Mouse (Mus musculus): Measurements from ENCODE around the gene Rapgef2. TPM values are rescaled to one million over a fixed set of nuclear protein-coding genes. Genes with fewer than 3 reads are reported as not detected.
"Not testable (repeated sequence)": the region's sequence is repeated elsewhere in the genome, so short reads cannot be mapped to it uniquely, and the experiment has no call there.

The Rapgef2 gene
- polyA plus RNA-seq, 1 experiment from 2014 or later = 9.0 TPM

DNA sequence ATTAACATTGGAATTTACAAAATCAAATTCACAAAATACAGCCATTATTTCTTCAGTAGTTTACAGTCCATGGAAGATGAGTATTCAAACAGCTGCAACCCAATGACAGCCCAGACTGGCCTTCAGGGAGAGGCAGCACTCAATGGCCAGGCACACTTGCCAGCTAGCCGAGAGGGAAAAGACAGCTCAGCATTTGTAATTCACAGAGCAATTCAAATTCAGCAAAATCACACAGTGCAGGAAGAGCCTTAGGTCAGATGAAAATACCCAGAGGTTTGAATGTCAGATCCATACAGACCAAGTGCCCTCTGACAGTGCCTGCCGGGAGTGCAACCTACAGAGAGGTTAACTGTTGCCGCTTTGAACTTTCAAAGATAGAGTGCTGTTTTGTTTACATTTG lies 107.6 kb downstream of the Rapgef2 start:
- Histone ChIP-seq H3K9ac (ENCODE audit: low read depth, low read length) (no peak overlapping the region), H3K27ac (ENCODE audit: low read depth, low read length) (no peak overlapping the region), H3K27me3 (ENCODE audit: control insufficient read depth, insufficient read depth, low read length) (no peaks in the 10 kb centered on the region), H3K4me3 (ENCODE audit: low read length) (no peak overlapping the region), H3K4me2 (replicated peaks; ENCODE audit: low read depth, low read length) (no peak overlapping the region), H3K4me1 (ENCODE audit: control insufficient read depth, insufficient read depth, low read length) (peaks cover 32% of the 10 kb centered on the region), H3K36me3 (ENCODE audit: control insufficient read depth, insufficient read depth, low read length) (no peaks in the 10 kb centered on the region), H3K9me3 (ENCODE audit: control insufficient read depth, low read length) (no peaks in the 10 kb centered on the region)
- 62% methylated on average over 3 of the region's 3 CpGs for WGBS
- no peak for ATAC-seq (ENCODE audit: low FRiP score, low TSS enrichment)

GRCm38 (mm10) chr3:79178070-79178469 lies 108.2 kb downstream of the Rapgef2 start:
- Histone ChIP-seq H3K4me3 (ENCODE audit: low read length) (no peak overlapping the region), H3K9ac (ENCODE audit: low read depth, low read length) (no peak overlapping the region), H3K4me1 (ENCODE audit: control insufficient read depth, insufficient read depth, low read length) (peaks cover 32% of the 10 kb centered on the region), H3K27me3 (ENCODE audit: control insufficient read depth, insufficient read depth, low read length) (no peaks in the 10 kb centered on the region), H3K27ac (ENCODE audit: low read depth, low read length) (no peak overlapping the region; the same call in 1 of the 2 replicates), H3K9me3 (ENCODE audit: control insufficient read depth, low read length) (no peaks in the 10 kb centered on the region), H3K4me2 (replicated peaks; ENCODE audit: low read depth, low read length) (no peak overlapping the region), H3K36me3 (ENCODE audit: control insufficient read depth, insufficient read depth, low read length) (no peaks in the 10 kb centered on the region)
- 72% methylated on average over 6 of the region's 6 CpGs for WGBS
- ATAC-seq (ENCODE audit: low FRiP score, low TSS enrichment) = no peak

DNA sequence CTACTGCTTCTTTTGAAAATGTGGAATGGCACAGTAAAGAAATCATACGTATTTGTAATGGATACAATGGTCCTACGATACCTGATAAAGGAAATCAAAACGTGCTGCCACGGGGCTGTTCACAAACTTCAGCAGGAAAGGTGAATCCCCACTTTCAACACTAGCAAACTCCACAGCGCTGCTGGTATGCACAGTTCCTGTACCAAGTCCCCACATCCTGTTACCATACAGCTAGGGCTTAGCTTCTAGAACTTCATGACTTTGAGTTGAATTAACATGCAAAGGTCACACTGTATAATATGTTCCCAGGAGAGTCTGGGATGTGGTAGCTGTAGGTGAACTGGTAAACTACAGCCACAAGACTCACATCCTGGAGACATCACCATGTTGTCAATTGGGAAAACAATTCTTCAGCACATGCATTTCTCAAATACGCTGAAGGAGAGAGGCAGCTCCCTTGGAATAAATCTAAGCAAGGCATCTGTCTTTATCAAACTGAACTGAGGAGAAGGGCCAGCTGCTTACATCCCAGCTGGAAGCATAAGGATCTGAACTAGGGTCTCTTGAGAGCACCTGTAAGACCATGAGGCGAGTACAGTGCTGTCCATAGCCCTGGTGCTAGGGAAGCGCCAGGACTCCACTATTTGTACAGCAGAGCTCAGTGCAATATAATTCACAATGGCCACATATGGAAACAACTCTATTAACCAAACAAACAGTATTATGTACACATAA lies 109.0 kb downstream of the Rapgef2 start:
- Histone ChIP-seq H3K9ac (ENCODE audit: low read depth, low read length) (no peak overlapping the region), H3K36me3 (ENCODE audit: control insufficient read depth, insufficient read depth, low read length) (no peaks in the 10 kb centered on the region), H3K4me3 (ENCODE audit: low read length) (no peak overlapping the region), H3K9me3 (ENCODE audit: control insufficient read depth, low read length) (no peaks in the 10 kb centered on the region), H3K4me2 (replicated peaks; ENCODE audit: low read depth, low read length) (no peak overlapping the region), H3K27ac (ENCODE audit: low read depth, low read length) (no peak overlapping the region; the same call in 1 of the 2 replicates), H3K27me3 (ENCODE audit: control insufficient read depth, insufficient read depth, low read length) (no peaks in the 10 kb centered on the region), H3K4me1 (ENCODE audit: control insufficient read depth, insufficient read depth, low read length) (peaks cover 32% of the 10 kb centered on the region)
- no peak for ATAC-seq (ENCODE audit: low FRiP score, low TSS enrichment)
- 86% methylated on average over 8 of the region's 8 CpGs for WGBS

DNA sequence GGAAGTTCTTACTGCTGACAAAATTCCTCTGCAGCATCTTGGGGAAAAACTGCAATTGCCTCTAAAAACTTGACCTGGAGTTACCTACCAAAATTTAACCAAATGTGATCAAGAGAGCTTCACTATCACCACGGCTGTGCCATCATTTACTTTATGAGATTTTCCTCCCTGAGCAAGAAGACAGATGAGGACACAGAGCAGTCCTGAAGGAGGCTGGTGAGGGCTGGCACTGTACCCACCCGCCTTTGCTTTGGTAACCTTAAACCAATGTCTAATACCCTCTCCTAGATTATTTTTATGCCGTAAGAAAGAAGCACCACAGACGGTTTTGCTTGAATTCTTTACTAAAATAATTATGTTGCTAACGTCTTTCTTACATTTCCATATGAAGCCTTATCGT lies 112.1 kb downstream of the Rapgef2 start:
- no peak overlapping the region for H3K9ac ChIP-seq (ENCODE audit: low read depth, low read length)
- no peak for ATAC-seq (ENCODE audit: low FRiP score, low TSS enrichment)

DNA sequence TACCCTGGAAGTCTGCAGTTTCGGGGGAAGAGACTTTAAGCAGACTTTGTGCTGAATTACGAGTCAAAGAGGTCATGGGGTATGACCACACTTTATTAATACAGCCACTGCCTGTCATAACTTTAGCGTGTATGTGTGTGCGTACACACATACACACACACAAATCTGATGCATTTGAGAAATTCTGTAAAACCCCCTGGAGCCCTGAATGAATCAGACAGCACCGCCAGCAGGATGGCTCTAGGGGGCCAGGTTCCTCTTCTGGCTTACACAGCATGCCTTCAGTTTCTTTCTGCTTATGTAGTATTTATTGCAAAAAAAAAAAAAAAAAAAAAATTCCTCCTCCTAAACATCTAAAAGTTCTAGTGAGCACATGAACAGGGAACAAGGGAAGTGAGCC lies 113.0 kb downstream of the Rapgef2 start:
- no peaks in the 10 kb centered on the region for H3K9me3 ChIP-seq (ENCODE audit: control insufficient read depth, low read length)
- no peak overlapping the region for H3K27ac ChIP-seq (ENCODE audit: low read depth, low read length)
- H3K27me3 ChIP-seq (ENCODE audit: control insufficient read depth, insufficient read depth, low read length) = no peaks in the 10 kb centered on the region
- peaks cover 12% of the 10 kb centered on the region; the same call in 1 of the 2 replicates for H3K4me1 ChIP-seq (ENCODE audit: control insufficient read depth, insufficient read depth, low read length)
- 81% methylated on average over 5 of the region's 5 CpGs for WGBS
- H3K9ac ChIP-seq (ENCODE audit: low read depth, low read length) = no peak overlapping the region
- H3K4me2 ChIP-seq (replicated peaks; ENCODE audit: low read depth, low read length) = no peak overlapping the region
- H3K36me3 ChIP-seq (ENCODE audit: control insufficient read depth, insufficient read depth, low read length) = no peaks in the 10 kb centered on the region
- no peak for ATAC-seq (ENCODE audit: low FRiP score, low TSS enrichment)
- H3K4me3 ChIP-seq (ENCODE audit: low read length) = no peak overlapping the region

More for the DNA sequence above, 112.1 kb downstream of the Rapgef2 start:
- Histone ChIP-seq H3K9me3 (ENCODE audit: control insufficient read depth, low read length) (no peaks in the 10 kb centered on the region), H3K4me3 (ENCODE audit: low read length) (no peak overlapping the region), H3K27me3 (ENCODE audit: control insufficient read depth, insufficient read depth, low read length) (no peaks in the 10 kb centered on the region), H3K27ac (ENCODE audit: low read depth, low read length) (no peak overlapping the region), H3K4me2 (replicated peaks; ENCODE audit: low read depth, low read length) (no peak overlapping the region), H3K4me1 (ENCODE audit: control insufficient read depth, insufficient read depth, low read length) (peaks cover 13% of the 10 kb centered on the region; the same call in 1 of the 2 replicates), H3K36me3 (ENCODE audit: control insufficient read depth, insufficient read depth, low read length) (no peaks in the 10 kb centered on the region)
- 86% methylated on average over 6 of the region's 6 CpGs for WGBS

DNA sequence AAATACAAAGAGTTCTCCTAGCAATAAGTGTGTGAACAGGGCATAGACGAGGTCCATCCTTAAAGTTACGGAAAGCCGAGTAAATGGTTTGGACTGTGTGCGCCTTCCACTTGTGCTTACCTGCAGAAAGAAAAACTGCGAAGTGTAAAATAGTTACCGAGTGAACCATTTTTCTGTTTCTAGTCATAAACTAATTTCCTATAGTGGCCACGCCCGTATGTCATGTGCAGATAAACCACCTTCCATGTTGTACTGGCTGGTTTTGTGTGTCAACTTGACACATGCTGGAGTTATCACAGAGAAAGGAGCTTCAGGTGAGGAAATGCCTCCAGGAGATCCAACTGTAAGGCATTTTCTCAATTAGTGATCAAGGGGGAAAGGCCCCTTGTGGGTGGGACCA lies 115.2 kb downstream of the Rapgef2 start:
- WGBS = 95% methylated on average over 8 of the region's 8 CpGs
- not testable (repeated sequence) for H3K4me3 ChIP-seq (ENCODE audit: low read length); H3K27ac ChIP-seq (ENCODE audit: low read depth, low read length); H3K27me3 ChIP-seq (ENCODE audit: control insufficient read depth, insufficient read depth, low read length); ATAC-seq (ENCODE audit: low FRiP score, low TSS enrichment); H3K4me2 ChIP-seq (replicated peaks; ENCODE audit: low read depth, low read length); H3K36me3 ChIP-seq (ENCODE audit: control insufficient read depth, insufficient read depth, low read length); H3K9ac ChIP-seq (ENCODE audit: low read depth, low read length); H3K9me3 ChIP-seq (ENCODE audit: control insufficient read depth, low read length); H3K4me1 ChIP-seq (ENCODE audit: control insufficient read depth, insufficient read depth, low read length)

DNA sequence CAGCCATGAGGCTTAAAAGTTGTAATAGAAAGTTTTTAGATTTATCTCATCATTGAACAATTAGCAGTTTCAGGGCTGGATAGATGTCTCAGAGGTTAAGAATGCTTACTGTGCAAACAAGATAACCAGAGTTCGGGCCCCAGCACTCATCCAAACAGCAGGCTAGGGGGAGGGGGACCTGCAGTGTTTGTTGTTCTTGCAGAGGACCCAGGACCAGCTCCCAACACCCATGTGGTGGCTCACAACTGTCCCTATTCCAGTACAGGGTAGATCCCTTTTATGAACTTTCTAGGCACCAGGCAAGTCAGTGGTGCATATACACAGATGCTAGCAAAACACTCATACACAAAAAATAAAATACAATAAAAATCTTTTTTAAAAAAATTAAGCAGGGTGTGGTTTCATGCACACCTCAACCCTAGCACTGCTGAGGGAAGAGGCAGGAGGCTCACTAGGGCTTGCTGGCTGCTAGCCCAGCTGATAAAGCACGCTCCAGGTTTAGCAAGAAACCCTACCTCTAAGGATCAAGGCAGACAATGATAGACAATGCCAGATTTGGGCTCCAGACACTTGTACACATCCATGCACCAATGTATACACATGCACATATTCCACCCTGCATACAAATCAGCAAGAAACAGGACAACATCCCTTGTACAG lies 118.0 kb downstream of the Rapgef2 start:
- Histone ChIP-seq H3K36me3 (ENCODE audit: control insufficient read depth, insufficient read depth, low read length) (no peaks in the 10 kb centered on the region), H3K9me3 (ENCODE audit: control insufficient read depth, low read length) (no peaks in the 10 kb centered on the region), H3K27me3 (ENCODE audit: control insufficient read depth, insufficient read depth, low read length) (no peaks in the 10 kb centered on the region), H3K9ac (ENCODE audit: low read depth, low read length) (no peak overlapping the region), H3K27ac (ENCODE audit: low read depth, low read length) (no peak overlapping the region), H3K4me3 (ENCODE audit: low read length) (no peak overlapping the region), H3K4me2 (replicated peaks; ENCODE audit: low read depth, low read length) (no peak overlapping the region), H3K4me1 (ENCODE audit: control insufficient read depth, insufficient read depth, low read length) (no peaks in the 10 kb centered on the region)
- WGBS = 50% methylated on average over 2 of the region's 2 CpGs
- ATAC-seq (ENCODE audit: low FRiP score, low TSS enrichment) = no peak

DNA sequence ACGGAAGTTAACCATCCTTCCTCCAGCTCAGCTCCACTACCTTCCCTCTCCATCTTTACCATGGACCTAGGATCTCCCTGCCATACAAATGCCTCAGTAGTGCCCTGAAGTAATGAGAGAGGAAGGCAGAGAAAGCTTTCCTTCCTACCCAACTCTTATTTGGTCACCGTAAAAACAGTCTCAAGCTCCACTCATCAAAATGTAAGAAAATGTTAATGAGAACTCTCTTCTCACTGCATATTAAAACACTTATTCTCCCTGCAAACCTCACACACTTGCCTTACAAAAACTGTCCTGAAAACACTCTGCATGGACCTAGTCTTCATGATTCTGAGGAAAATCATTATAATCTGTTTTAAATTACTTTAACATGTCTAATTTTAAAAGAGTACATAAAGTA lies 118.7 kb downstream of the Rapgef2 start:
- no peaks in the 10 kb centered on the region for H3K4me1 ChIP-seq (ENCODE audit: control insufficient read depth, insufficient read depth, low read length)
- no peak overlapping the region for H3K4me3 ChIP-seq (ENCODE audit: low read length)
- H3K27ac ChIP-seq (ENCODE audit: low read depth, low read length) = no peak overlapping the region
- 88% methylated on average over 2 of the region's 2 CpGs for WGBS
- H3K27me3 ChIP-seq (ENCODE audit: control insufficient read depth, insufficient read depth, low read length) = no peaks in the 10 kb centered on the region
- no peaks in the 10 kb centered on the region for H3K36me3 ChIP-seq (ENCODE audit: control insufficient read depth, insufficient read depth, low read length)
- no peak for ATAC-seq (ENCODE audit: low FRiP score, low TSS enrichment)
- no peak overlapping the region for H3K4me2 ChIP-seq (replicated peaks; ENCODE audit: low read depth, low read length)
- H3K9ac ChIP-seq (ENCODE audit: low read depth, low read length) = no peak overlapping the region
- no peaks in the 10 kb centered on the region for H3K9me3 ChIP-seq (ENCODE audit: control insufficient read depth, low read length)

- H3K36me3 ChIP-seq (ENCODE audit: control insufficient read depth, insufficient read depth, low read length) = no peaks in the 10 kb centered on the region
- H3K9ac ChIP-seq (ENCODE audit: low read depth, low read length) = no peak overlapping the region
- H3K27ac ChIP-seq (ENCODE audit: low read depth, low read length) = no peak overlapping the region; the same call in 1 of the 2 replicates
- no peak overlapping the region for H3K4me2 ChIP-seq (replicated peaks; ENCODE audit: low read depth, low read length)
- H3K4me3 ChIP-seq (ENCODE audit: low read length) = no peak overlapping the region
- no peaks in the 10 kb centered on the region for H3K27me3 ChIP-seq (ENCODE audit: control insufficient read depth, insufficient read depth, low read length)
- no peaks in the 10 kb centered on the region for H3K9me3 ChIP-seq (ENCODE audit: control insufficient read depth, low read length)
- WGBS = 60% methylated on average over 6 of the region's 6 CpGs
- no peak for ATAC-seq (ENCODE audit: low FRiP score, low TSS enrichment)
- peaks cover 8% of the 10 kb centered on the region; the same call in 1 of the 2 replicates for H3K4me1 ChIP-seq (ENCODE audit: control insufficient read depth, insufficient read depth, low read length)
Measured at GRCm38 (mm10) chr3:79161834-79162401, 124.4 kb downstream of the Rapgef2 start.
